Mouse (Mus musculus) kidney, adult 2 months (tissue): ENCODE data around the gene Mrpl4. TPM values are rescaled to one million over a fixed set of nuclear protein-coding genes. Genes with fewer than 3 reads are reported as not detected.
A peak's percentile ranks its signal among the peaks of the same experiment; 100 is the strongest.

Experiments used
- DNase-seq: peaks from one replicate; pipeline ENCODE4 v3.0.0; 2021
- H3K27ac ChIP-seq: fragments of 200-500 bp; 2 replicates; pipeline ENCODE4 v1.5.1; 2012; ENCODE audit warnings: low read depth, low read length, control low read depth, inconsistent platforms; ENCODE audit not compliant: insufficient read depth
- H3K27me3 ChIP-seq: fragments of 200-500 bp; replicated peaks from 2 replicates; pipeline ENCODE4 v1.6.1; 2012; ENCODE audit warnings: mild to moderate bottlenecking, moderate library complexity, low read length, inconsistent platforms; ENCODE audit not compliant: control insufficient read depth, insufficient read depth
- H3K36me3 ChIP-seq: fragments of 200-500 bp; 2 replicates; pipeline ENCODE4 v1.6.1; 2012; ENCODE audit warnings: mild to moderate bottlenecking, moderate library complexity, low read length, inconsistent platforms; ENCODE audit not compliant: control insufficient read depth, insufficient read depth
- H3K4me1 ChIP-seq: fragments of 200-500 bp; 2 replicates; pipeline ENCODE4 v1.6.1; 2011; ENCODE audit warnings: low read length; ENCODE audit not compliant: control insufficient read depth, insufficient read depth
- H3K4me3 ChIP-seq: fragments of 200-500 bp; 2 replicates; pipeline ENCODE4 v1.5.1; 2011; ENCODE audit warnings: mild to moderate bottlenecking, low read depth, low read length, control low read depth; ENCODE audit not compliant: insufficient read depth
- CTCF ChIP-seq: fragments of 200-500 bp; conservative IDR thresholded peaks from 2 replicates; pipeline ENCODE4 v1.5.1; 2011; ENCODE audit warnings: low read depth, mild to moderate bottlenecking, control low read depth, low read length, moderate library complexity, mixed read lengths; ENCODE audit not compliant: insufficient read depth, insufficient read length
- POLR2A ChIP-seq: fragments of 200-500 bp; IDR thresholded peaks from one replicate; pipeline ENCODE4 v1.6.1; 2011; ENCODE audit warnings: low read depth, low read length, control low read depth
- WGBS: fragments of 180-500 bp; shearing (Covaris S2); methylation state at CpG from one replicate; pipeline ENCODE4 v1.1.7; 2018; 5-methylcytosine and 5-hydroxymethylcytosine counted together
- polyA plus RNA-seq: library from polyadenylated mRNA; depleted of rRNA; stranded (reverse); fragments of >200 nt; gene quantifications from 2 replicates; pipeline ENCODE4 v1.2.3, GENCODE M21; 2012; rRNA removed

Mrpl4 gene
- 175 and 213 TPM in 2 replicates for polyA plus RNA-seq

DNA sequence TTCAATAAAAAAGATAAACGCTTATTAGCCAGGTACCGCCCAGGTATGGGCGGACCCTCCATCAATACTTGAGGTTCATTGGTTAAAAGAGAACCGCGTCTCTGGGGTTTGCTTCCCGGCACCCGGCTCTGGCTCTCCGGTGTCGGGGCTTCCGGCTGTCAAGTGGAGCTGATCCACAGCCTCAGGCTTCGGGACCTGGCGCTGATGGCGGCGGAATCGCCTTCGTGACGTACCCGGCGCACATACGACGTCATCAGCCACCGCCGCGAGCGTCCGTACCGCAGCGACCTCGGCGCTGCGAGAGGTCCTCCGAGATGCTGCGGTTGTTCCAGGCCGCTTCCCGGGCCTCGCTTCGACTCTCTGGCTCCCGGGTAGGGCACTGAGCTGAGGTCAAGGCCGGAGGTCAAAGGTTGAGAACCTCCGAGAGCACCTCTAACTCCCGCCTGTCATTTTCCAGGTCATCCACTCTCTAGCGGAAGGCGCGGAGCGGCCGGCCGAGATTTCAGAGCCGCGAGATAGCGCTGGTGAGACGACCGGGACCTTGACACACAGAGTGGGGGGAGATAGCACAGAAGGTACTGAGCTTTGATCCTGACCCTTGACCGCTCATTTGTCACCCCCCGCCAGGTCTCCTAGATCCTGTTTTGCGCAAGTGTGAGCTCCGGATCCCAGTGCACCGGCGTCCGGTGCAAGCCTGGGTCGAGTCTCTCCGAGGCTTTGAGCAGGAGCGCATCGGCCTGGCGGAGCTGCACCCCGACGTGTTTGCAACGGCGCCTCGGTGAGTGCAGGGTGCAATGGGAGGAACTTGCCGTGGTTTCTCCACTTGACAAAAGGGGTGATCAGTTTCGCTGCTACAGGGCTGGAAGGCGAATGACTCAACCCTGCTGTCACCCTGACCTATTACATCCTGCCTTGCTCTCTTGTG lies at the start of gene Mrpl4:
TSS of gene Mrpl4 (plus strand) at position 112 of the 925 bp plus-strand sequence.
- H3K4me1 ChIP-seq: no peaks in the 10 kb centered on the region; the same call in 1 of the 2 replicates
- peak; percentile 91 for DNase-seq
- no peaks in the 10 kb centered on the region for H3K27me3 ChIP-seq
- WGBS: under 1% methylated on average over 72 of the region's 72 CpGs
- peak within 1 kb of the TSS; percentile 22 for H3K27ac ChIP-seq
- peak within 1 kb of the TSS; percentile 54 for H3K4me3 ChIP-seq
- TF ChIP-seq POLR2A (peak; percentile 64), CTCF (no peak)
- no peaks in the 10 kb centered on the region; the same call in 1 of the 2 replicates for H3K36me3 ChIP-seq

DNA sequence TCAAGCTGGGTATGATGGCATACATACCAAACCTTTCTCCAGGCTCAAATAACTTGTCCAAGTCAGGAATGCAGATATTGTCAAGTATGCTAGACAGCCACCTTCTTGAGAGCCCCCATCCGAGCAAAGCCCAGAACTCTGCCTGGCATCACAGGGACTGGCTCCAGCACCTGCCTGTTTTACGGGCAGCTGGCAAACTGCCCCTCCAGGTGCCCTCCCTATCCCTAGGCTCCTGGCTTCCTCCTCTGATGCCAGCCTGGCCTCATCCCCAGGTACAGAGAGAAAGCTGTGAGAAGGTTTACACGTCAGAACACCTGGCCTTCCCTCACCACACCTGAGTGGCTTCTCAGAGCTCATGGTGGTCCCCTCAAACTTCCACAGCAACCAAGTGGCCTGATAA lies 45.5 kb upstream of the Mrpl4 start:
- no peak overlapping the region for H3K4me3 ChIP-seq
- H3K27me3 ChIP-seq: no peaks in the 10 kb centered on the region
- TF ChIP-seq POLR2A (no peak), CTCF (no peak)
- WGBS: 80% methylated on average over 3 of the region's 3 CpGs
- no peak for DNase-seq
- H3K27ac ChIP-seq: no peak overlapping the region
- no peaks in the 10 kb centered on the region for H3K36me3 ChIP-seq
- H3K4me1 ChIP-seq: no peaks in the 10 kb centered on the region

DNA sequence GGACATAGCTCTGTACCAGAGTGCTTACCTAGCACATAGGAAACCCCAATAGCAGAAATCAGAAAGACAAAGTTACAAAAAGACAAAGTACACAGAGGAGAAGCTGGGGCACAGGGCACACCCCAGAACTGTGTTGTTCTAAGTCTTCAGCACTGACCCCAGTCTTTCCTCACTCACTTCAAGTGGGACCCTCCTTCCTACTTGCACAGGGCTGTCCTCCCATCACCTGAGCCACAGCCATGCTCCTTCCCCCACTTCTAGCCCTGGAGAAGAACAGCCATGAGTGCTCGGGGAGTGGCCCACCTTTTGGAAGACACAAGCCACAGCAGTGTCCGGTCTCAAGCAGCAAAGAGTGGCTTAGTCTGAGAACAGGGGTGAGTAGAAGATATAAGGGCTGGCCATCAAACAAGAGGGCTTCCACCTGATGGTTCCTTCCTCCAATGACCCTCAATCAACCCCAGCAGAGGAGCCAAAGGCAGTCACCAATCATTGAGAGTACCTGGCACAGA lies 43.1 kb upstream of the Mrpl4 start, which contains the start of gene Dnmt1:
TSS of gene Dnmt1 (minus strand) at position 459 of the 509 bp plus-strand sequence.
- H3K4me1 ChIP-seq: no peaks in the 10 kb centered on the region
- TF ChIP-seq CTCF: no peak
- no peak for TF ChIP-seq POLR2A
- H3K36me3 ChIP-seq: no peaks in the 10 kb centered on the region
- no peak within 1 kb of the TSS for H3K4me3 ChIP-seq
- WGBS: 88% methylated on average over 2 of the region's 2 CpGs
- no peak for DNase-seq
- no peaks in the 10 kb centered on the region for H3K27me3 ChIP-seq
- H3K27ac ChIP-seq: no peak within 1 kb of the TSS

DNA sequence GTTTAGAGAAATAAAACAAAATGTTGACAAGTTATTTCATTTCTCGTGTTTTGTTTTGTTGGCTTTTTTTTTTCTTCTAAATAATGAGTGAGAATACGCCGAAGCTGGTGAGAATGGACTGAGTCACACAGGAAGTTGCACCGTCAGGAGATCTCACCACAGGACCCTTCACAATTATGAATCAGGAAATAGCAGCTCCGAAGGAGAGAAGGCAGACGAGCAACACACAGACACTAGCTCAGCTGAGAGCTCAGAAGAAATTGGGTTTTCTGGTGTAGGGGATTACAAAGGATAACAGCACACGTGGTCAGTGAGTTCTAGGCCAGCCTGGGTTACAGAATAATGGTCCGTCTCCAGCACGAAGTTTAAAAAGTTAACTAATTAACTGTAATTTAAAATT lies 41.0 kb upstream of the Mrpl4 start:
- Histone ChIP-seq H3K4me1 (no peaks in the 10 kb centered on the region), H3K27me3 (no peaks in the 10 kb centered on the region), H3K36me3 (no peaks in the 10 kb centered on the region), H3K4me3 (no peak overlapping the region), H3K27ac (no peak overlapping the region)
- no peak for DNase-seq
- 51% methylated on average over 9 of the region's 9 CpGs for WGBS
- TF ChIP-seq CTCF (no peak), POLR2A (no peak)

DNA sequence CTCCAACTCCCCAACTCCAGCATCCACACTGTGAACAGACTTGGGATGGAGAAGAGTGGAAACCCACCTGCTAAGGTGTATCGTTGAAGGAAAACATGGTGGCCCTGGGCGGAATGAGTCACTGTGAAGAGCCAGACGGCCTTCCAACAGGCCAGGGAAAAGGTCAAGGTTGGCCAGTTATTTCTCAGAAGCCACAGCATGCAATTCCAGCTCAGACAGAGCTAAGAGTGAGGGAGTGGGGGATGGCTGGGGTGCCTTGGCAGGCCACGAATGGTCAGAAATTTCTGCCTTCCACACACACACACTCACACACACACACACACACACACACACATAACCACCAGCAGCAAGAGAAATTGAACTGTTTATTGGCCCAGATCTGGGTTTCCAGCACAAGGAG lies 36.9 kb upstream of the Mrpl4 start:
- no peaks in the 10 kb centered on the region for H3K36me3 ChIP-seq
- no peak overlapping the region for H3K4me3 ChIP-seq
- DNase-seq: no peak
- no peak overlapping the region for H3K27ac ChIP-seq
- TF ChIP-seq POLR2A (no peak), CTCF (no peak)
- 88% methylated on average over 4 of the region's 4 CpGs for WGBS
- no peaks in the 10 kb centered on the region for H3K4me1 ChIP-seq
- no peaks in the 10 kb centered on the region for H3K27me3 ChIP-seq

DNA sequence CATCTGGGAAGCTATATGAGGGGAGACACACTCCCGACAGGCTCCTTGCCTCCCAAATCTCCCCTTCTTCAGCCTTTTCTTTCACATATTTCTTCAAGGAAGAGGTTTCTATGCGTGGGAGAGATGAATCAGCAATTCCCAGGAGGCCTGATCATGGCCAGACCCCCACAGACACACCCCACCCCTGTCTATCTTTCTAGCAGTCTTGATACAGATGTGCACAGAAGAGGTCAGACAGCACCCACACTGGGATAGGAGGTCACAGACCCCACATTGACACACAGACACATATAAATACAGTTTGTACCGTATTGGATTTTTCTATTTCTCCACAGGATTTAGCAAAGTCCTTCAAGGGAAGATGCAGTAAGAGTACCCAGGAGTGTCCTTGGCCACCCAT lies 36.5 kb upstream of the Mrpl4 start:
- Histone ChIP-seq H3K36me3 (no peaks in the 10 kb centered on the region), H3K27ac (no peak overlapping the region), H3K4me3 (no peak overlapping the region), H3K27me3 (no peaks in the 10 kb centered on the region), H3K4me1 (no peaks in the 10 kb centered on the region)
- no peak for DNase-seq
- no peak for TF ChIP-seq POLR2A
- no peak for TF ChIP-seq CTCF
- WGBS: 81% methylated on average over 3 of the region's 3 CpGs

DNA sequence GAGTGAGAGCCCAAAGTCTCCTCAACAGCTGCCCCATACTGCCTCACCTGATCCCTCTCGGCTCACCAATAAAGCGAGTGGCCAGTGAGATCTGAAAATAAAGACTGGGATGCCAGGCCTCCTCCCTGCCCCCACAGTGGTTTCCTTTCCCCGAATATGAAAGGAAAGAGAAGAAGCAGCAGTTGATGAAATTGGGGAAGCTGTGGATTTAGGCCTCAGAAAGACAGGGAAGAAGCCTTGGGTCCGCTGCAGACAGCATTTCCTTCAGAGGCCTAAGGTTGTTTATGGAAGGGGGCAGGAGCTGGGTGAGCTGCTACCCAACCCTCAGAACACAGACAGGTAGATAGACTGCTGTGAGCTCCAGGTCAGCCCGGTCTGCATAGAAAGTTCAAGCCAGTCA lies 35.8 kb upstream of the Mrpl4 start:
- H3K4me3 ChIP-seq: no peak overlapping the region
- H3K27me3 ChIP-seq: no peaks in the 10 kb centered on the region
- H3K4me1 ChIP-seq: no peaks in the 10 kb centered on the region
- H3K27ac ChIP-seq: no peak overlapping the region
- DNase-seq: no peak
- TF ChIP-seq CTCF: no peak
- TF ChIP-seq POLR2A: no peak
- WGBS: 81% methylated on average over 5 of the region's 5 CpGs
- H3K36me3 ChIP-seq: no peaks in the 10 kb centered on the region
